Mouse (Mus musculus) hindbrain, postnatal 0 days (tissue): ENCODE results near the gene Bcl6. TPM values are rescaled to one million over a fixed set of nuclear protein-coding genes. Genes with fewer than 3 reads are reported as not detected.

Source experiments
- ATAC-seq: fragments of 200-750 bp; cut with Nextera tagmentation; 2 replicates; pipeline ENCODE4 v1.8.0; 2017; ENCODE audit warnings: mild to moderate bottlenecking, moderate TSS enrichment, moderate library complexity
- DNase-seq: peaks from one replicate; pipeline ENCODE4 v3.0.0-alpha.2; 2015; ENCODE audit warnings: low spot score
- H3K27ac ChIP-seq: fragments of 300-500 bp; sonication (generic); 2 replicates; pipeline ENCODE4 v1.5.1; 2014; ENCODE audit warnings: mild to moderate bottlenecking
- H3K27me3 ChIP-seq: fragments of 300-500 bp; sonication (generic); 2 replicates; pipeline ENCODE4 v1.6.1; 2014; ENCODE audit warnings: low read length, mixed read lengths; ENCODE audit not compliant: insufficient read depth
- H3K36me3 ChIP-seq: fragments of 300-500 bp; sonication (generic); 2 replicates; pipeline ENCODE4 v1.6.1; 2014; ENCODE audit warnings: low read length, mixed read lengths; ENCODE audit not compliant: insufficient read depth
- H3K4me1 ChIP-seq: fragments of 300-500 bp; sonication (generic); 2 replicates; pipeline ENCODE4 v1.6.1; 2014; ENCODE audit warnings: antibody characterized with exemption, low read length, mixed read lengths; ENCODE audit not compliant: insufficient read depth
- H3K4me2 ChIP-seq: fragments of 300-500 bp; sonication (generic); 2 replicates; pipeline ENCODE4 v1.6.1; 2014; ENCODE audit warnings: low read depth, mild to moderate bottlenecking, low read length, moderate library complexity, mixed read lengths
- H3K4me3 ChIP-seq: fragments of 300-500 bp; sonication (generic); 2 replicates; pipeline ENCODE4 v1.5.1; 2014; ENCODE audit warnings: low read length
- H3K9ac ChIP-seq: fragments of 300-500 bp; sonication (generic); replicated peaks from 2 replicates; pipeline ENCODE4 v1.6.1; 2014; ENCODE audit warnings: mild to moderate bottlenecking, low read length, moderate library complexity, mixed read lengths
- H3K9me3 ChIP-seq: fragments of 300-500 bp; sonication (generic); 2 replicates; pipeline ENCODE4 v1.6.1; 2016; ENCODE audit warnings: low read length, mixed read lengths
- CTCF ChIP-seq: IDR thresholded peaks from 2 replicates; pipeline ENCODE4 v1.5.1; 2016; ENCODE audit warnings: antibody characterized with exemption, control low read depth, low read depth
- whole genome bisulfite sequencing: fragments of 180-500 bp; shearing (Covaris S2); extraction: QIAGEN DNeasy Blood & Tissue Kit; methylation state at CpG from one replicate; pipeline ENCODE4 v1.1.7; 2014; 5-methylcytosine and 5-hydroxymethylcytosine counted together
- polyA plus RNA-seq: library from polyadenylated mRNA; unstranded; fragments of >200 nt; fragmentation: Nextera tagmentation; extraction: Ambion mirVana; gene quantifications from 2 replicates; pipeline ENCODE4 v1.2.1, GENCODE M21; 2015
- total RNA-seq: library from RNA; depleted of rRNA; stranded (reverse); fragments of >200 nt; gene quantifications from 2 replicates; pipeline ENCODE4 v1.2.3, GENCODE M21; 2014

Gene Bcl6
- total and polyA plus RNA-seq, 2 experiments from 2014 or later = 0.34 to 4.6 TPM

DNA sequence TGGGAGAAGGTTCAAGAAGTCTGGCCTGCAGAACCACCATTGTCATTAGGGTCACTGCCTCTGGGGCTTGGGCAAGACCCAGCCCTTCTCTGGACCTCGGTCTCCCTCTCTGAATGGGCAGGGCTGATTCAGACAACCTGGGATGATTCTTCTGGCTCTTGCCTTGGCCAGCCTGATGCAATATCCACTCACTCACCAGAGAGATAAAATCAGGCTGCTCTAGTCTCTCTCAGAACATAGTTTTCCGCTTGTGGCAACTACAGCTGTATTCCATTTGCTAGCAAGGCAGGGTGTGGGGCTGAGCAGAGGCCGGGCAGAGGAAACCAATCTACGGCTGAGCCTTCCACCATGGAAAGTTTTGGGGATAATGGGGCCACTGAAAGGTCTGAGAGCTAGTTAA, 19.8 kb downstream of the Bcl6 start:
- no peak for ATAC-seq

DNA sequence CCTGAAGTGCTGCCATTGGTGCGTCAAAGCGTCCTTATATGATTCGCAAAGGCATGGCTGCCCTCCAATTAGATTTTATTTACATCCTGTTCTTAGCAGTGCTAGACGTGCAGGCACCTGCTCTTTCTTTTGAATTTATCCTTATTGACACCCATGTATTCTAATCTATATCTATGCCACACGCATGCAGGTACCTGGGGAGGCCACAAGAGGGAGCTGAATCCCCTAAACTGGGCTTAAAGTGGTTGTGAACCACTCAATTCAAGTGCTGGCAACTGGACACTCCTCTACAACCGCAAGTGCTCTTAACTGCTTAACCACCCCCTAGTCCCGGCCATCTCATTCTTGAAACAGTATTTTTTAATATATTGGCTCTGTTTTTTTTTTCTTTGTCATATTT, 21.4 kb downstream of the Bcl6 start:
- Histone ChIP-seq H3K9me3 (no peaks in the 10 kb centered on the region), H3K4me3 (no peak overlapping the region), H3K4me2 (no peak overlapping the region), H3K4me1 (0 out of 2 replicates have a peak, but pooled peaks cover 3% of the 10 kb centered on the region), H3K27ac (no peak overlapping the region), H3K36me3 (no peaks in the 10 kb centered on the region; the same call in 1 of the 2 replicates), H3K9ac (no peak overlapping the region), H3K27me3 (no peaks in the 10 kb centered on the region)
- peak; percentile 46 for TF ChIP-seq CTCF
- ATAC-seq (no peak), DNase-seq (no peak)
- WGBS = 86% methylated on average over 7 of the region's 7 CpGs

More for the DNA sequence above, 19.8 kb downstream of the Bcl6 start:
- no peak overlapping the region for H3K4me3 ChIP-seq
- TF ChIP-seq CTCF = no peak
- no peaks in the 10 kb centered on the region; the same call in 1 of the 2 replicates for H3K36me3 ChIP-seq
- no peaks in the 10 kb centered on the region for H3K9me3 ChIP-seq
- no peak for DNase-seq
- H3K4me2 ChIP-seq = no peak overlapping the region
- no peak overlapping the region for H3K27ac ChIP-seq
- no peaks in the 10 kb centered on the region for H3K27me3 ChIP-seq
- H3K9ac ChIP-seq = no peak overlapping the region
- H3K4me1 ChIP-seq = 0 out of 2 replicates have a peak, but pooled peaks cover 3% of the 10 kb centered on the region
- WGBS = 92% methylated on average over 4 of the region's 4 CpGs

DNA sequence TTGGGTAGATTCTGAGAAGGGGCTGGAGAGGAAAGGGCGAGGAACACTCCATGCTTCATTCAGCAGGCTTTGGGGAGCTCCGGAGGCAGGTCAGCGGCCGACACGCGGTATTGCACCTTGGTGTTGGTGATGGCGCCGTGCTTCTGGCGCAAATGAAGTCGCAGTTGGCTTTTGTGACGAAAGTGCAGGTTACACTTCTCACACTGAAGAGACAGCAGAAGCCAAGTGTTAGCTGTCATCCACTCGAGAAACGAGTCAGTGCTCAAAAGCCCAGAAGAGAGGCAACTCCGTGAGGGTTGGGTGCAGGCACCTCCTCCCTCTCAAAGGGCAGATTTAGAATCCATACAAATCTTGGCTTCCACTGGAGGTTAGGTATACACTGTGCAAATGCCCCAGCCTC, 22.6 kb downstream of the Bcl6 start:
- no peak for TF ChIP-seq CTCF
- no peaks in the 10 kb centered on the region for H3K27me3 ChIP-seq
- DNase-seq (no peak), ATAC-seq (no peak)
- H3K4me1 ChIP-seq = 0 out of 2 replicates have a peak, but pooled peaks cover 3% of the 10 kb centered on the region
- H3K9ac ChIP-seq = no peak overlapping the region
- H3K4me2 ChIP-seq = no peak overlapping the region
- H3K27ac ChIP-seq = no peak overlapping the region
- WGBS = 93% methylated on average over 14 of the region's 14 CpGs
- no peak overlapping the region for H3K4me3 ChIP-seq
- H3K36me3 ChIP-seq = no peaks in the 10 kb centered on the region; the same call in 1 of the 2 replicates
- no peaks in the 10 kb centered on the region for H3K9me3 ChIP-seq

DNA sequence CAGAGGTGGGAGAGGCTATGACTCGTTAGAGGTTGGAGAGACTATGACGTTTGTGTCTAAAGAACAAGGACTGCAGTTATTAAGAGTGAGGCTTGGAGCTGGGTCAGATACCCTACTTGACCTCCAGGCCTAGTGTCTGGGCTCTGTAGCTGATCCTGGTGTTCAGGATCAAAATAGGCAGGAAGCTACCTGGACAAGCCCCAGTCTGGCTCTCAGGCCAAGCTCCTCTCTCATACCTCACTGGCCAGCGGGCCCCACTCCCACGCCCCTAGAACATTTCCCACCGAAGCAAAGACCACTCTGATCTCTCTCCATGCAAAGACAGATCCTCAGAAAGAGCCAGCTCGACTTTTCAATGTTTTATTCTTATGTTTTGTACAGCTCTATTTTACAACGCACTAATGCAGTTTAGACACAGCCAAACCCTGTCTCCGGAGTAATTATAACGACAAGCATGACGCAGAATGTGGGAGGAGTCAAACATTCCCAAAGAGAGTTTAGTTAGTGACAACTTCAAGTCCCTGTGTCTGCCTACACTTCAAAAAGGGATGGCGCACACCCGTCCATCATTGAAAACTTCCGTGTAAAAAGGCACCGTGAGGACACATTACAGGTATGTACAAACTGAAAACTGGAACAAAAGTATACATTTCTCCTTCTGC, 23.8 kb downstream of the Bcl6 start:
- Histone ChIP-seq H3K9ac (no peak overlapping the region), H3K9me3 (no peaks in the 10 kb centered on the region), H3K27ac (no peak overlapping the region), H3K4me3 (no peak overlapping the region), H3K36me3 (no peaks in the 10 kb centered on the region; the same call in 1 of the 2 replicates), H3K4me1 (0 out of 2 replicates have a peak, but pooled peaks cover 3% of the 10 kb centered on the region), H3K4me2 (no peak overlapping the region), H3K27me3 (no peaks in the 10 kb centered on the region)
- 57% methylated on average over 14 of the region's 14 CpGs for WGBS
- DNase-seq (no peak), ATAC-seq (no peak)
- no peak for TF ChIP-seq CTCF

DNA sequence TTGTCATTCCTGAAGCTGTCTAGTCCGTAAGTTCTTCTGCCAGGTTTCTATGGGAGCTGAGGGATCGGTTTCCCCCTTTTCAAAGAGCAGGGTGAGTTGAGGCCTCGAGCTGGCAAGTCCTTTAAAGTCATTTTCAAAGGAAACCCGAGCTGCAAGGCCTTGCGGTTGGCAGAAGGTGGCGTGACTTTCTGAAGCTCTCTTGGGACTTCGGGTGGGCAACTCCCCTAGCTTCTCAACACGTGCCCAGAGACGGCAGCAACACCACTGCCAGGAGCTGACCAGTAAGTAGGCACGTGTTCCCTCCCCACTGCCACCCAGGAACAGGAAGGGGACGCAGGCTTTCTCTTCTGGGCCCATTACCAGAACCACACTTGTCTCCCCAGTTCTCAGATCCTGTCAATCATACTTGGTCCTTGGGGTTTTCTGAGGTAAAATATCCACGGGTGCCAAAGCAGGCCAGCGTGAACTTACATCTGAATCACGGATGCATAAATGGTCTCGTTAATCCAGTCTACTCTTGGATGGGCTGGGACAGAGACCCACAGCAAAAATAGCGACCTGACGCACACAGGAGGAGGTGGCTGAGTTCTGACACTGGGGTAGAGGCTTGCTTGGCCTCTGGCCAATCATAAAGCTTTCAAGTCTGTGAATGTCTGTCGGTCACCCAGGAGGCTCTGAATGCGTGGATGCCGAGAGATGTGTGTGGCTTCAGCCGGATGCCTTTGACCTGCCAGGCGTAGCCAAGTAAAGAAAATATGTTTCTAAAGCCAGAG, 24.6 kb downstream of the Bcl6 start:
- WGBS = 34% methylated on average over 22 of the region's 22 CpGs
- peak; percentile 26; the same call in 1 of the 2 replicates for TF ChIP-seq CTCF
- H3K36me3 ChIP-seq = no peaks in the 10 kb centered on the region; the same call in 1 of the 2 replicates
- H3K9ac ChIP-seq = no peak overlapping the region
- H3K27ac ChIP-seq = no peak overlapping the region
- no peaks in the 10 kb centered on the region for H3K9me3 ChIP-seq
- 0 out of 2 replicates have a peak, but pooled peaks cover 3% of the 10 kb centered on the region for H3K4me1 ChIP-seq
- ATAC-seq = peak; percentile 77
- peak; percentile 71 for DNase-seq
- H3K27me3 ChIP-seq = no peaks in the 10 kb centered on the region
- H3K4me3 ChIP-seq = no peak overlapping the region
- no peak overlapping the region for H3K4me2 ChIP-seq

DNA sequence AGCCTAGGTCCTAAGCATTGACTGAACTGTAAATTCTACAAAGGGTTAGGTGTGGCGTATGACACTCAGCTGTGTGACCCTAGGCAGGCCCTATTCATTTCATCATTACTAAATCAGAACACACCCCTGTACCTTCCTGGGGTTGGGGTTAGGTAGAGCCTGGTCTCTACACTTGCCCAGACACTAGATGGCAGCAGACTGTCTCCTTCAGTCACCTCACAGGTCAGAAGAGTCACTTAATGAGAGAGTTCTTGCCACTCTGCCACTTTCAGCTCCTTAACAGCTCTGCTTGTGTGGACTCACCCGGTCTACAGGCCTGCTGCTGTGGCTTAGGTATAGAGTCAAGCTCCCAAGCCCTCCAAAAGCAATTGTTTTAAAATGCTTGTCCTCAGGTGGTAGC, 26.3 kb downstream of the Bcl6 start:
- H3K9me3 ChIP-seq = no peaks in the 10 kb centered on the region
- no peaks in the 10 kb centered on the region for H3K36me3 ChIP-seq
- no peak overlapping the region for H3K4me2 ChIP-seq
- TF ChIP-seq CTCF = peak; percentile 33; the same call in 1 of the 2 replicates
- DNase-seq = no peak
- no peak for ATAC-seq
- no peak overlapping the region for H3K27ac ChIP-seq
- H3K9ac ChIP-seq = no peak overlapping the region
- H3K4me3 ChIP-seq = no peak overlapping the region
- H3K4me1 ChIP-seq = 0 out of 2 replicates have a peak, but pooled peaks cover 3% of the 10 kb centered on the region
- WGBS = 88% methylated on average over 2 of the region's 2 CpGs
- no peaks in the 10 kb centered on the region for H3K27me3 ChIP-seq
